Mouse (Mus musculus): ENCODE results near the gene Plekhm1.

Plekhm1 gene

GRCm38 (mm10) chr11:103394604-103395003, 17.9 kb downstream of the Plekhm1 start:
- DNase-seq (ENCODE audit: extremely low spot score), result no peak

- DNase-seq (ENCODE audit: extremely low spot score), result no peak
These were observed 18.5 kb downstream of the Plekhm1 start for GRCm38 (mm10) chr11:103394025-103394424.

- no peak for DNase-seq (ENCODE audit: extremely low spot score)
These were observed 24.5 kb downstream of the Plekhm1 start for GRCm38 (mm10) chr11:103387870-103388526.

- DNase-seq (ENCODE audit: extremely low spot score), result no peak
These were observed 25.7 kb downstream of the Plekhm1 start for GRCm38 (mm10) chr11:103386827-103387226.

GRCm38 (mm10) chr11:103381956-103382613, 30.4 kb downstream of the Plekhm1 start:
- no peak for DNase-seq (ENCODE audit: extremely low spot score)

- DNase-seq (ENCODE audit: extremely low spot score), result no peak
These were observed 31.0 kb downstream of the Plekhm1 start for GRCm38 (mm10) chr11:103381505-103381904.

GRCm38 (mm10) chr11:103380460-103380859, 32.0 kb downstream of the Plekhm1 start:
- DNase-seq (ENCODE audit: extremely low spot score), result no peak

GRCm38 (mm10) chr11:103378341-103378740, 34.1 kb downstream of the Plekhm1 start:
- DNase-seq (ENCODE audit: extremely low spot score), result no peak

GRCm38 (mm10) chr11:103375772-103376171, 36.7 kb downstream of the Plekhm1 start:
- DNase-seq (ENCODE audit: extremely low spot score), result no peak

- DNase-seq (ENCODE audit: extremely low spot score), result no peak
These were observed 37.2 kb downstream of the Plekhm1 start for GRCm38 (mm10) chr11:103375258-103375657.

- DNase-seq (ENCODE audit: extremely low spot score), result no peak
These were observed 38.6 kb downstream of the Plekhm1 start for GRCm38 (mm10) chr11:103373922-103374321.

GRCm38 (mm10) chr11:103372561-103372960, 39.9 kb downstream of the Plekhm1 start:
- no peak for DNase-seq (ENCODE audit: extremely low spot score)

GRCm38 (mm10) chr11:103372068-103372467, 40.4 kb downstream of the Plekhm1 start:
- DNase-seq (ENCODE audit: extremely low spot score), result no peak

- DNase-seq (ENCODE audit: extremely low spot score), result no peak
These were observed 41.3 kb downstream of the Plekhm1 start for GRCm38 (mm10) chr11:103371222-103371539.

GRCm38 (mm10) chr11:103370397-103371221, 41.9 kb downstream of the Plekhm1 start:
- DNase-seq (ENCODE audit: extremely low spot score), result no peak

GRCm38 (mm10) chr11:103365530-103365929, 47.0 kb downstream of the Plekhm1 start:
- DNase-seq (ENCODE audit: extremely low spot score), result no peak

- DNase-seq (ENCODE audit: extremely low spot score), result no peak
These were observed 47.5 kb downstream of the Plekhm1 start for GRCm38 (mm10) chr11:103365022-103365421.

- no peak for DNase-seq (ENCODE audit: extremely low spot score)
These were observed 48.2 kb downstream of the Plekhm1 start for GRCm38 (mm10) chr11:103364335-103364734.

- DNase-seq (ENCODE audit: extremely low spot score), result peak; percentile 61
These were observed 49.0 kb downstream of the Plekhm1 start, which contains the start of gene Arhgap27 for GRCm38 (mm10) chr11:103363214-103364148. Gene Arhgap27, minus strand, starts transcription at chr11:103363692.

GRCm38 (mm10) chr11:103362521-103363181, 49.8 kb downstream of the Plekhm1 start:
- peak; percentile 46 for DNase-seq (ENCODE audit: extremely low spot score)

GRCm38 (mm10) chr11:103362054-103362432, 50.4 kb downstream of the Plekhm1 start:
- DNase-seq (ENCODE audit: extremely low spot score), result peak; percentile 63

Measured in embryo, embryonic 9.5 days (tissue).